Mouse (Mus musculus): ENCODE results near the gene Zfhx2. TPM values are rescaled to one million over a fixed set of nuclear protein-coding genes. Genes with fewer than 3 reads are reported as not detected.

Gene Zfhx2
- polyA plus RNA-seq, 1 experiment, result 0.98 TPM

GRCm38 (mm10) chr14:55097646-55098045, 5.5 kb upstream of the Zfhx2 start:
- no peak overlapping the region for H3K4me3 ChIP-seq
- no peaks in the 10 kb centered on the region for H3K27me3 ChIP-seq (ENCODE audit: control insufficient read depth, insufficient read depth, insufficient read length)
- no peak for TF ChIP-seq SRF (IDR thresholded peaks at IDR 0.05; ENCODE audit: control insufficient read depth, insufficient read length, low read depth)
- no peak for TF ChIP-seq REST (IDR thresholded peaks at IDR 0.05; ENCODE audit: insufficient read depth, insufficient read length)
- no peak for TF ChIP-seq TCF3 (IDR thresholded peaks at IDR 0.05; ENCODE audit: insufficient read length, low read depth)
- TF ChIP-seq POLR2A (IDR thresholded peaks at IDR 0.05; ENCODE audit: insufficient read length, low read depth), result no peak
- TF ChIP-seq MAX (IDR thresholded peaks at IDR 0.05; ENCODE audit: low read depth), result no peak
- TF ChIP-seq USF1 (IDR thresholded peaks at IDR 0.05; ENCODE audit: low read depth), result no peak
- TF ChIP-seq CEBPB (IDR thresholded peaks at IDR 0.05; ENCODE audit: insufficient read depth, poor library complexity, severe bottlenecking), result no peak
- no peak for TF ChIP-seq MYOD1 (IDR thresholded peaks at IDR 0.05; ENCODE audit: control insufficient read depth in 1 of 3, insufficient read length in 2 of 3, low read depth in 2 of 3)
- TF ChIP-seq POLR2AphosphoS2 (IDR thresholded peaks at IDR 0.05; ENCODE audit: insufficient read length, low read depth), result no peak
- no peak for TF ChIP-seq TCF12 (IDR thresholded peaks at IDR 0.05; ENCODE audit: insufficient read depth, poor library complexity, severe bottlenecking)
- H3K36me3 ChIP-seq (ENCODE audit: control insufficient read depth, insufficient read depth), result peaks cover 3% of the 10 kb centered on the region
- no peak overlapping the region for H3K4me2 ChIP-seq (ENCODE audit: low read depth)
- H3ac ChIP-seq (ENCODE audit: control insufficient read depth, insufficient read length), result no peak overlapping the region
- no peaks in the 10 kb centered on the region for H3K79me2 ChIP-seq (ENCODE audit: control insufficient read depth, insufficient read depth)

DNA sequence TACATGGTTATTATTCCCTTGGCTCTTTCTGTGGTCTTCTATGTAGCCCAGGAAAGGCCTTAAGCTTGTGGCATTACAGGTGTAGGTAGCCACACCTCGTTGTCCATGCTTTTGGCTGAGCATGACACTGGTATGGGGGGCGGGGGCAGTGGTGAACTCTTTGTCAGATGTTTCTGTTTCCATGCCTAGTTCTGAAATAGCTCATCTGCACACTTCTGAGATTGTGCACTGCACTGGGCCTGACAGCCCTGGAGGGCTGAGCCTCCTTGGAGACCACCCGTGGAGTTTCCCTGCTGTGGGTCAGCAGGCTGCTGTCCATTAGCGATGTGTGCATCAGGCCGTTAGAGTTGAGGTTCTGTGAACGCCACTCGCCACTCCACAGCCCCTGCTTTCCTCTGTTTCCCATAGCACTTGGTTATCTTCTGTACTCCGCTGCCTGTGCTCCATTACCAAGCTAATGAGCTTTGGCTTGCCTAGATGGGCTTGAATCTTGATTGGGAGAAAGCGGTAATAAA, 4.5 kb upstream of the Zfhx2 start:
- H3K4me3 ChIP-seq, result no peak overlapping the region
- no peaks in the 10 kb centered on the region for H3K79me2 ChIP-seq (ENCODE audit: control insufficient read depth, insufficient read depth)
- TF ChIP-seq USF1 (IDR thresholded peaks at IDR 0.05; ENCODE audit: low read depth), result no peak
- no peak for TF ChIP-seq POLR2A (IDR thresholded peaks at IDR 0.05; ENCODE audit: insufficient read length, low read depth)
- TF ChIP-seq SRF (IDR thresholded peaks at IDR 0.05; ENCODE audit: control insufficient read depth, insufficient read length, low read depth), result no peak
- no peak for TF ChIP-seq REST (IDR thresholded peaks at IDR 0.05; ENCODE audit: insufficient read depth, insufficient read length)
- no peak for TF ChIP-seq E2F4 (IDR thresholded peaks at IDR 0.05; ENCODE audit: insufficient read depth)
- TF ChIP-seq MYOG (IDR thresholded peaks at IDR 0.05; ENCODE audit: control insufficient read depth in 1 of 3, insufficient read depth in 1 of 3, insufficient read length in 2 of 3, low read depth in 2 of 3), result no peak
- no peak for TF ChIP-seq MAX (IDR thresholded peaks at IDR 0.05; ENCODE audit: low read depth)
- no peak for TF ChIP-seq MYOD1 (IDR thresholded peaks at IDR 0.05; ENCODE audit: control insufficient read depth in 1 of 3, insufficient read length in 2 of 3, low read depth in 2 of 3)
- TF ChIP-seq TCF12 (IDR thresholded peaks at IDR 0.05; ENCODE audit: insufficient read depth, poor library complexity, severe bottlenecking), result no peak
- no peak for TF ChIP-seq POLR2AphosphoS2 (IDR thresholded peaks at IDR 0.05; ENCODE audit: insufficient read length, low read depth)
- H3ac ChIP-seq (ENCODE audit: control insufficient read depth, insufficient read length), result no peak overlapping the region
- H3K27me3 ChIP-seq (ENCODE audit: control insufficient read depth, insufficient read depth, insufficient read length), result no peaks in the 10 kb centered on the region
- no peak overlapping the region for H3K4me2 ChIP-seq (ENCODE audit: low read depth)
- H3K36me3 ChIP-seq (ENCODE audit: control insufficient read depth, insufficient read depth), result peaks cover 3% of the 10 kb centered on the region

- no peak for TF ChIP-seq POLR2A (IDR thresholded peaks at IDR 0.05; ENCODE audit: insufficient read length, low read depth)
- no peak for TF ChIP-seq POLR2AphosphoS2 (IDR thresholded peaks at IDR 0.05; ENCODE audit: insufficient read length, low read depth)
- TF ChIP-seq CEBPB (IDR thresholded peaks at IDR 0.05; ENCODE audit: insufficient read depth, poor library complexity, severe bottlenecking), result no peak
- no peak for TF ChIP-seq MYOD1 (IDR thresholded peaks at IDR 0.05; ENCODE audit: control insufficient read depth in 1 of 3, insufficient read length in 2 of 3, low read depth in 2 of 3)
- no peak for TF ChIP-seq REST (IDR thresholded peaks at IDR 0.05; ENCODE audit: insufficient read depth, insufficient read length)
- TF ChIP-seq USF1 (IDR thresholded peaks at IDR 0.05; ENCODE audit: low read depth), result no peak
- no peak for TF ChIP-seq TCF3 (IDR thresholded peaks at IDR 0.05; ENCODE audit: insufficient read length, low read depth)
- TF ChIP-seq TCF12 (IDR thresholded peaks at IDR 0.05; ENCODE audit: insufficient read depth, poor library complexity, severe bottlenecking), result no peak
- TF ChIP-seq MAX (IDR thresholded peaks at IDR 0.05; ENCODE audit: low read depth), result no peak
- no peak for TF ChIP-seq E2F4 (IDR thresholded peaks at IDR 0.05; ENCODE audit: insufficient read depth)
- TF ChIP-seq SRF (IDR thresholded peaks at IDR 0.05; ENCODE audit: control insufficient read depth, insufficient read length, low read depth), result no peak
- TF ChIP-seq MYOG (IDR thresholded peaks at IDR 0.05; ENCODE audit: control insufficient read depth in 1 of 3, insufficient read depth in 1 of 3, insufficient read length in 2 of 3, low read depth in 2 of 3), result no peak
- H3K4me2 ChIP-seq (ENCODE audit: low read depth), result peak overlapping the region; percentile 99
- H3K36me3 ChIP-seq (ENCODE audit: control insufficient read depth, insufficient read depth), result peaks cover 3% of the 10 kb centered on the region
- H3K4me3 ChIP-seq, result peak overlapping the region; percentile 54
- H3K27me3 ChIP-seq (ENCODE audit: control insufficient read depth, insufficient read depth, insufficient read length), result no peaks in the 10 kb centered on the region
- H3ac ChIP-seq (ENCODE audit: control insufficient read depth, insufficient read length), result peak overlapping the region; percentile 9
- no peaks in the 10 kb centered on the region for H3K79me2 ChIP-seq (ENCODE audit: control insufficient read depth, insufficient read depth)
Observed at GRCm38 (mm10) chr14:55095671-55096070, 3.5 kb upstream of the Zfhx2 start.

GRCm38 (mm10) chr14:55095263-55095662, 3.1 kb upstream of the Zfhx2 start:
- peaks cover 3% of the 10 kb centered on the region for H3K36me3 ChIP-seq (ENCODE audit: control insufficient read depth, insufficient read depth)
- no peak for TF ChIP-seq MYOG (IDR thresholded peaks at IDR 0.05; ENCODE audit: control insufficient read depth in 1 of 3, insufficient read depth in 1 of 3, insufficient read length in 2 of 3, low read depth in 2 of 3)
- TF ChIP-seq REST (IDR thresholded peaks at IDR 0.05; ENCODE audit: insufficient read depth, insufficient read length), result no peak
- TF ChIP-seq TCF3 (IDR thresholded peaks at IDR 0.05; ENCODE audit: insufficient read length, low read depth), result no peak
- TF ChIP-seq CEBPB (IDR thresholded peaks at IDR 0.05; ENCODE audit: insufficient read depth, poor library complexity, severe bottlenecking), result no peak
- TF ChIP-seq TCF12 (IDR thresholded peaks at IDR 0.05; ENCODE audit: insufficient read depth, poor library complexity, severe bottlenecking), result no peak
- no peak for TF ChIP-seq SRF (IDR thresholded peaks at IDR 0.05; ENCODE audit: control insufficient read depth, insufficient read length, low read depth)
- no peak for TF ChIP-seq POLR2A (IDR thresholded peaks at IDR 0.05; ENCODE audit: insufficient read length, low read depth)
- no peak for TF ChIP-seq E2F4 (IDR thresholded peaks at IDR 0.05; ENCODE audit: insufficient read depth)
- peak overlapping the region; percentile 54 for H3K4me3 ChIP-seq
- peak overlapping the region; percentile 99 for H3K4me2 ChIP-seq (ENCODE audit: low read depth)
- peak overlapping the region; percentile 9 for H3ac ChIP-seq (ENCODE audit: control insufficient read depth, insufficient read length)
- no peaks in the 10 kb centered on the region for H3K27me3 ChIP-seq (ENCODE audit: control insufficient read depth, insufficient read depth, insufficient read length)
- H3K79me2 ChIP-seq (ENCODE audit: control insufficient read depth, insufficient read depth), result no peaks in the 10 kb centered on the region

Data from myocyte (in vitro differentiated cells).